18 mouse cellular contexts compared by ENCODE assay signal in genomic region chr12:112799237-112799970, GRCm38 (mm10). TPM values are rescaled to one million over a fixed set of nuclear protein-coding genes. Genes with fewer than 3 reads are reported as not detected.
"Had no signal": no experiment of that assay in that cellular context is flagged by ENCODE, and none has a peak within 500 bp of the region (broad histone marks: within the 10 kb centered on the region; RNA-seq: fewer than 3 reads in every experiment).

No protein-coding gene starts in this region.

- H3K9ac ChIP-seq: liver, embryonic 13.5 days; midbrain, embryonic 15.5 days; neural tube, embryonic 12.5 days; neural tube, embryonic 15.5 days had no signal

- H3K36me3 ChIP-seq: limb, embryonic 13.5 days; liver, embryonic 13.5 days; midbrain, embryonic 15.5 days; neural tube, embryonic 12.5 days; neural tube, embryonic 15.5 days had no signal

- H3K4me3 ChIP-seq: limb, embryonic 13.5 days; liver, embryonic 13.5 days; midbrain, embryonic 15.5 days; neural tube, embryonic 12.5 days; neural tube, embryonic 15.5 days had no signal

- H3K4me2 ChIP-seq: limb, embryonic 13.5 days; liver, embryonic 13.5 days; midbrain, embryonic 11.5 days; midbrain, embryonic 15.5 days; neural tube, embryonic 12.5 days; neural tube, embryonic 15.5 days had no signal

- H3K27ac ChIP-seq: liver, embryonic 13.5 days; midbrain, embryonic 15.5 days; neural tube, embryonic 12.5 days; neural tube, embryonic 15.5 days had no signal

- DNase-seq: kidney, adult 18-20 months; kidney, adult 9 months; kidney, postnatal 14 days; kidney, postnatal 4 days; left cerebral cortex, postnatal 4 days; liver, embryonic 13.5 days; lung, adult 2 months; lung, postnatal 14 days; lung, postnatal 4 days; right cerebral cortex, adult 18-20 months; thymus, adult 18-20 months had no signal

- H3K9me3 ChIP-seq: limb, embryonic 13.5 days; liver, embryonic 13.5 days; midbrain, embryonic 15.5 days; neural tube, embryonic 12.5 days; neural tube, embryonic 15.5 days had no signal

RNA-seq across cellular contexts. Expression of gene Ahnak2, which starts 3.1 kb away (rescaled TPM):
- total RNA-seq: megakaryocyte progenitor cell, adult 5-6 weeks; megakaryocyte-erythroid progenitor cell, adult 5-6 weeks had no signal
